Mouse (Mus musculus) urinary bladder, postnatal 14 days (tissue): ENCODE results near the gene Tmem121b.

Experiments
- DNase-seq: peaks from one replicate; pipeline ENCODE4 v3.0.0; 2021; ENCODE audit warnings: low spot score

Tmem121b gene

DNA sequence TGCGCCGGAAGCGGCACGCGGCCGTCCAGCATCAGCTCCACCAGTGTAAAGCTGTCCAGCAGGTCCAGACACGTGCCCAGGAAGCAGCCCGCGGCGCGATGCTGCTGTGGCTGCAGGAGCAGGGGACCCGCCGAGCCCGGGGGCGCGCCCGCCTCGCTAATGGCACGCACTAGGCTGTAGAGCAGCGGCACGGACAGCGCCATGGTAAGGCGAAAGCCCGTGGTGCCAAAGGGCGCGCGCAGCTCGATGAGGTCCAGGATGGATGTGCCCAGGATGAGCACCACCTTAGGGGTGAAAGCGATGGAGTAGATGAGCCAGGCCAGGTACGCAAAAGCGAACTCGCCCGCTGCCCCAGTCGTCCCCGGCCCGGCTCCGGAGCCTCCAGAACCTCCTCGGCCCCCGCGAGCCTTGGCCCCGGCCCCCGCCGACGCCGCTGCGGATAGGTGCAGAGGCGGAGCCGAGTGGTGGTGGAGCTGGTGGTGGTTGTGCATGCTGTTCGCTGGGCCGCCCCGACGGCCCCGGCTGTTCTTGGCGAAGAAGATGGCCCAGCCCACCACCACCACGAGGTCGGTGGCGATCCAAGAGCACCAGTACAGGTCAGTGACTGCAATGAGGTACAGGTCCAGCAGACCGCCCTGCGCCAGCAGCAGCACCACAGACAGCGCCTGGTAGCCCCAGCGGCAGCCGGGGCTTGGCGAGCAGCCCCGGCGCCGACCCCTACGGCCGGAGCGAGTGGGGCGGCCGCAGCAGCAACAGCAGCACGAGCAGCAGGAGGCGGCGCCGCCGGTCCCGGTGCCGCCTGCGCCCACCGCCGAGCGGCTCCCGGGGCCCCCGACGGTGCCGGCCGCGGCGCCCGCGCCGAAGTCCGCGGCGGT lies 871 bp downstream of the Tmem121b start:
- DNase-seq, result peak; percentile 45

DNA sequence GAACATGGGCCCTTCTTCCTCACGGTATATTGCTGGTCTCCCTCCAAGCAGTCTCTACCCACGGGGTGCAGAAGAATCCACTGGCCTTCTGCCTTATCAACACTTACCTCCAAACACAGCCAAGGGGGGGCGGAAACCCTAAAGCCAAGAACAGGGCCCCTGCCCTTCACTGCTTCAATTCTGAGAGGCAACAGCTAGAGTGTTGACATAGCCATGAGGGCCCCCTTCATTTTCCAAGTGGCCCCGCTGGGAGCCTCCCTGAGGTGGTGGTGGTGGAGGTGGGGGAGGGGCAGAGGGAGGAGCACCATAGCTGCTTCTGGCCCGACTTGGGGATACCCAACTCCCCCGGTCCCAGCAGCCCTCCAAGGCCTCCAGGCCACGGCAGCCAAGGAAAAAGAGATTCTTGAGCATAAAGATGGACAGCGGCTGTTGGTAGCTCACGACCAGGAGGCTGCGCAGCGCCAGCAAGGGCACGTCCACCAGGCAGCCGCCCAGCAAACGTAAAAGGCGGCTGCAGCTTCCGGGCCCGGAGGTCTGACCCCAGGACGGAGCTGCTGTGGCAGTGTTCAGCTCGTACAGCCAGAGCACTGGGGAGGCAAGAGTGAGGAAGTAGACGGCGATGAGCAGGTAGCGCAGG lies 1.6 kb downstream of the Tmem121b start:
- no peak for DNase-seq

DNA sequence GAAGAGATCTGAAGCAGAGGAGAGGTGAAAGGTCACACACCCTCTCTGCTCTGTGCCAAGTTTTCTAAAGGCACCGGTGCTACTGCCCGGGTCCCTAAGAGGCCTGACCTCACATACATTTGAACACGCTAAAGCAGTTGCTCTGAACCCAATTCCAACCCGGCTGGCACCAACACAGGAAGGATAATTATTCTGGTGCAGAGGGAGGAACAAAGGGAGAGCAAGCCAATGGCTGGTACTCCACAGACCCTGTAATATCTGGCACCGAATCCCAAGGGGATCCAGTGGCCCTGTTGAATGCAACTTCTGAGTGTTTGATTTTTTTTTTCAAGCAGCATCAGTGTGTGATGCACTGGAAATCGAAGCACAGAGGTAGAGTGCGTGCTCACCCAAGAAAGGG lies 2.5 kb downstream of the Tmem121b start:
- no peak for DNase-seq

DNA sequence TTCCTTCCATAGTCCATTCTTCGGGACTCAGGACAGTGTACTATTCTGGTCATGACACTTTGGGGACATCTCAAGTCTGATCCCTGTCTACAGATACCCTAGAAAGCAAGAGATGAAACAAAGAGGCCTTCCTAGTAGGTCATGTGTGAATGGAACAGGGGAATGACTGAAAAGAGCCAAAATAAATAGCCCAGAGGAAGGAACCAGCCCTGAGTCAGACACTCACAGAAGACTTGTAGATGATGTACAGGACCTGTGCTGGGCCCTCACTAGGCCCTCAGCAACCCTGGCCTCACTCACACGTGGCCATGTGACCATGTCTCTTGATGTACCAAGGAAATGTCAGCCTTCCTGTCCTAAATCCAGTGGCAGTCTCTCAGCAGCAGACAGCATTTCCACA lies 4.1 kb downstream of the Tmem121b start:
- DNase-seq, result no peak

DNA sequence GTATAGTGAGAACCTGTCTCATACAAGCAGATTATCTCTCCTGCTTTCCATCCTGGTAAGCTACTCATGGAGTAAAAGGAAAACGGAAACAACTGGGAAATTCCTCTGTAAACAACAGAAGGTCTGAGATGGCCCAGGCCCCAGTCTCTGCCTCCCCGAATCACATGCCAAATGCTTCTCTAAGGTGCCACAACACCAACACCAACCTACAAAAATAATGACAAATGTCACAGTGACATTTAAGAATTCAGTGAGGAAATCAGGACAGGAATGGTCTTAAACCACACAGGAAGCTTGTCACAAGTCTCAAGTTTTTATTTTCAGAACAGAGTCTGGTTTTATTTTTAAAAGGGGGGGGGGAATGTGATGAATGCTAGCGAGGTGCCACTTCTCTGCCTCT lies 5.0 kb downstream of the Tmem121b start:
- DNase-seq, result no peak

DNA sequence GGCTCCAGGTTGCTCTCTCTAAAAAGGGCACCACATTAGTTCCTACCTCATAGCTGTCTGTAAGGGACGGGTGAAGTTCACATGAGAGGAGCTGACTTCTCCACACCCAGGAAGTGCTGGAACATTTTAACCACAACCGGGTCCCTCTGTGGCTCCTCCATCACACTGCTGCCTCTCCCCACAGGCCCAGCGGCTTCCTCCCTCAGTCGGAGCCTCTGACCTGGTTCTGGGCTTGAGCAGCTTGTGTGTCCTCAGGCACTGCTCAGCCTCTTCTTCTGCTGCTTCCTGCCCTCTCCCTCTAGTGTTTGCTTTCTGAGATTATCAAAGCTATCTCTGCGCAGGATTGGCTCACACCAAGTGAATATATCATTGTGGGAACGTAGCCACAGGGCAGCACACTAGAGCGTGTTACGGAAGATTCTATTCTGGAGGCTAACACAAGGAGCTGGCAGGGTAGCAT lies 7.5 kb downstream of the Tmem121b start:
- DNase-seq, result no peak

DNA sequence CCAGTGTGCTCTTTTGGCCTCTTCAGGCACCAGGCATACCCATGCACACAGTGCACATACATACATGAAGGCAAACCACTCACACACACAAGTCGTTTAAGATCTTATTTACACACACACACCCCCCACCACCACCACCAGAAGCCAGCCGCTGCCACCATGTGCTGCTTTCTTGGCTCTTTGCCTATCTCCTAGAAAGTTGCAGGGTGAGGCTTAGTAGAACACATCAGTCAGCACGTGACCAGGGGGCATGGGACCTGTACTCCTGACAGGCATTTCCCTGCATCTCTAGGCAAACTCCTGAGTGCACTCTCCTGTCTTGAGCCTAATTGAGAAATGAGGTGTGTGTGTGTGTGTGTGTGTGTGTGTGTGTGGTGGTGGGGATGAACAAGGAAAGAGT lies 8.6 kb downstream of the Tmem121b start:
- no peak for DNase-seq

DNA sequence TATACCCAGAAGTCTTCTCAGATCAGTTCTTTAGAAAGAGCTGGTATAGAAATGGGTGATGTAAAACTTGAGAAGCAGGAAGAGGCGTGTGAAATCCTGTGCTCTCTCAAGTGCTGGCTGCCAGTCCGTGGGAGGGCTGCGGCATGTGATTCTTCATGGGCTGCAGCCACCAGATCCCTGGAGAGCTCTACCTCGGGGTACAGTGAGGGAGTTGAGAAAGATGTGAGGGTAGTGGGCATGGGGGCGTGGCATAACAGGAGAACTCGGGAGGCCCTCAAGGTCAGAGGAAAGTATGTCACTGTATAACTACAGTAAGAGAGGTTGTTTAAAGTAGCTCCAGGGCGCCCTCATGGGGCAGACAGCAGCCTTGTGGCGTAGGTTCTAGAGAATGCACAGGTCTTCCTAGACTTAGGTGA lies 10.4 kb downstream of the Tmem121b start:
- DNase-seq, result peak; percentile 41

DNA sequence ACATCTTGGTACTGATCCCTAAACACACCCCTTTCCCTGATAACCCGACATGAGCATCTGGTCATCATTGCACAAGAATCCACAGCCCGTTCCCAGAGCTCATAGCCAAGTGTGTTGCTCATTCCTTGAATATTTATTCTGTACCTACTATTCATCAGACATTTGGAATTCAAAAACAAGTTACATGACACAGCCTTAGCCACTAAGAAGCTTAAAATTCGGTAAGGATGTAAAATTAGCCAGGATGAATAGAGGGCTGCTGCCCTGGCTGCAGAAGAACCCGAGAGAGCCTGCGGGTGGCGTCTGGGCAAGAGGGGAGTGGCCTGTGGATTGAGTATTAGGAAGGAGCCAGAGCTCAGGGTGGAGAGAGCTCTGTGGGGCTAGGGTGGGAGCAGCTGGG lies 10.9 kb downstream of the Tmem121b start:
- DNase-seq, result no peak

DNA sequence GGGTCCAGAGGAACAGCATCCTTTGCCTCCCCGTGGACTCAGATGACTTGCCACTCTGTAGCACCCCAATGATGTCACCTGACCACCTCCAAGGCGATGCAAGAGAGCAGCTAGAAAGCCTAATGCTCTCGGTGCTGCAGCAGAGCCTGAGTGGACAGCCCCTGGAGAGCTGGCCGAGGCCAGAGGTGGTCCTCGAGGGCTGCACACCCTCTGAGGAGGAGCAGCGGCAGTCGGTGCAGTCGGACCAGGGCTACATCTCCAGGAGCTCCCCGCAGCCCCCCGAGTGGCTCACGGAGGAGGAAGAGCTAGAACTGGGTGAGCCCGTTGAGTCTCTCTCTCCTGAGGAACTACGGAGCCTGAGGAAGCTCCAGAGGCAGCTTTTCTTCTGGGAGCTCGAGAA lies 11.6 kb downstream of the Tmem121b start:
- no peak for DNase-seq

DNA sequence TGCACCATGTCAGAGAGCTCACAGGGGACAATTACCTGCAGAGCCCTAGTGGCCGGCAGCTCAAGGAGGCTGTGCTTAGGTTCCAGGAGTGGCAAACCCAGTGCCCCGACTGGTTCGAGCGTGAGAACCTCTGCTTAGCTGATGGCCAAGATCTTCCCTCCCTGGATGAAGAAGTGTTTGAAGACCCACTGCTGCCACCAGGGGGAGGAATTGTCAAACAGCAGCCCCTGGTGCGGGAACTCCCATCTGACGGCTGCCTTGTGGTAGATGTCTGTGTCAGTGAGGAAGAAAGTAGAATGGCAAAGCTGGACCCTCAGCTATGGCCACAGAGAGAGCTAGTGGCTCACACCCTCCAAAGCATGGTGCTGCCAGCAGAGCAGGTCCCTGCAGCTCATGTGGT lies 12.1 kb downstream of the Tmem121b start:
- DNase-seq, result no peak

DNA sequence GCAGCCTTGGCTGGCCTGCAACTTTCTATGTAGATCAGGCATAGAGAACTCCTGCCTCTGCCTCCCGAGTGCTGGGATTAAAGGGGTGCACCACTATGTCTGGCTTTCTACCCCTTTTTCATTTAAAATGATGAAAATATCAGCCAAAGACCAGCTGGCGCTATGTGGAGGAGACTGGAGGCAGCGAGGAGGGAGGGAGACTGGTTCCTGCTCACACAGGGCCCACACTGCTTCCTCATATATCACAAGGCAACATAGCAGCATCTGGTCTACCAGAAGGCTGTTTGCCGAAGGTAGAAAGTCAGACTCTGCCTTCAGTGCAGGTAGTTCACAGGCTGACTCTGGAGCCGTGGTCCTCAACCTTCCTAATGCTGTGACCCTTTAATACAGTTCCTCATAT lies 13.2 kb downstream of the Tmem121b start:
- DNase-seq, result no peak

DNA sequence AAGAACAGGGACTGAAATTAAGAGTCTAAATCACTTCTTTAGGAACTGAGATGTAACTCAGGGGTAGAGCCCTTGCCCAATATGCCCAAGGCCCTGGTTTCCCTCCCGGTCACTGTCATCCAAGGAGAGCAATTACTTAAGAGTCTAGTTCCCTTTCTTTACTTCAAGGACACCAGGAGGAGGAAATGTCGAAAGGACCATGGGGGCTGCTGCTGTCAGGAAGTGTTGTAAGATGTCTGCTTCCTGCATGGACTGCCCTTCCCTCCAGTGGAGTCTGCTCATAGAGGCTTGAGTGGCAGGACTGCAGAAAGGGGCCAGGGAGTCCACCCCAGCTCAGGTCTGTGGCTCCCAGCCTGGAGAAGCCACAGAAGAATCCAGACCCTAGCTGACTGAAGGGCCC lies 14.3 kb downstream of the Tmem121b start:
- no peak for DNase-seq

DNA sequence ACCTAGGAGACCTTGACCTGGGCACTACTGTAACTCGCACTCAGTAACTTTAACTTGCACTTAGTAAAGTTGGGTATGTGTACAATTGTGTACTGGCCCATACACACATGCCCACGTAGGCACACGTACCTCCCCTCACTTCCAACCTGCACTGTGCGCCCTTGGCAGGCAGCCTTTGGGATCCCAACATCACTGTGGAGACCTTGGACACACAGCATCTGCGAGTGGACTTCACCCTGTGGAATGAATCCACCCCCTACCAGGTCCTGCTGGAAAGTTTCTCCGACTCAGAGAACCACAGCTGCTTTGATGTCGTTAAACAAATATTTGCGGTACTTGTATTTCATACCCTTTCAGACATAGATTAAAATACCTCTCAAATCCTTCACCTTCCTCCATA lies 18.3 kb downstream of the Tmem121b start:
- DNase-seq, result no peak

DNA sequence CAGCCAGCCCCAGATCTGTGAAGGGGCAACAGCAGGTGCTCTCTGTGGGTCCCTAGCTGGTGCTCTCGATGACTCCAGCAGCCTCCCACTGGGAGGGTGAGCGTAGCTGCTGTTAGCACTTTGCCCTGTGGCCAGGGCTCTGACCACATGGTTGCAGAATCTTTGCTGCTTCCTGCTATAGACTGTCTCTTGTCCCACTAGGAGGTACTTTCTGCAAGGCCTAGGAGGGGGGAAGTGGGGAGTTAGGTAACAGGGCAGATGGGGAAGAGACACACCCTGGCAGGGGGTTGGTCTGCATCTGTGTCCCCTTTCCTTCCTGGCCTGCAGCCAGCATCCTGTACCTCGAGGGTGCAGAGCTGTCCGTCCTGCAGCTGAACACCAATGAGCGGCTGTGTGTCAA lies 20.2 kb downstream of the Tmem121b start:
- no peak for DNase-seq

DNA sequence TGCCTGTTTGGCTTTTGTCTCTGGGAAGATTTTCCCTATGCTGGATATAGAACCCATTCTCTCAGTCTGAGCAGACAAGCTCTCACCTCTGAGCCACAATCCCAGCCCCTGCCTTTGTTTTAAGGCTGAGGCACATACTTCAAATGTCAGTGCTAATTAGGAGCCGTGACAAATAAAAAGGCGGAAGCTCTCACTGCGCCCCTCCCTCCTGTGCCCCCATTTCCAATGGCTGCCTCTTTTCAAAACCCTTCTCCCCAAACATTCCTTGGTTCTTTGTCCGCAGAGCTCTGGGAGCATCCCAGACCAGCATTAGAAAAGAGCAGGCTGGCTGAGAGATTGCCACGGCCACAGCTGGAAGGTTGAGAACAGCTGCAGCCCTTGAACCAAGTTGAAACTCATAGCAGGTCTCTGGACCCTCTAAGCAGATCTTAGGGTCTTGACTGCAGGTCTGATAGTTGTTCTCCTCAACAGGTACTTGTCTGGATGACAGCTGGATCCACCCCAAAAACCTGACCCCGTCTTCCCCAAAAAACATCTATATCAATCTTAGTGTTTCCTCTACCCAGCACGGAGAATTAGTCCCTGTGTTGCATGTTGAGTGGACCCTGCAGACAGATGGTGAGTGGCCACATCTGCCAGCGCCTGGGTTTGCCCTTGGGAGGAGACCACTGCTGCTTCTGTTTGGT lies 21.0 kb downstream of the Tmem121b start:
- DNase-seq, result no peak

DNA sequence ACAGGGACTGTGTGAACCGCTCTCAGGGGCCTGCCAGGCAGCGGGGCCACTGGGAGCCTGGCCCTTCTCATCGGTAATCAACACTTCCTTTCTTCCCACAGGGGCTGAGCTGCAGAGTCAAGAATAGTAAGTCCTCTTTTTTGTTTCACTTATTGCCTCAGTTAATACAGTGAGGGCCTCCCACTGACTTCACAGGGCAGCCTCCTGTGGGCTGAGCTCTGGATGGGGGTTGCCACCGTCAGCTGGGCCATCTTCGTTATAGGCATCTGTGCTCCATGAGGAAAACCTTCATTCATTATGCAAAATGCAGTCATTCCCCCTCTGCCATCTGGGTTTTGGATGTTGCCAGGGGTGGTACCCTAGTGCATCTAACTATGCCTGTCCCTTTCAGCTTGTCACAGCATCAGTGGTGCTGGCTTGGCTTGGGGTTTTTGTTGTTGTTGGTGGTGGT lies 21.6 kb downstream of the Tmem121b start:
- no peak for DNase-seq

DNA sequence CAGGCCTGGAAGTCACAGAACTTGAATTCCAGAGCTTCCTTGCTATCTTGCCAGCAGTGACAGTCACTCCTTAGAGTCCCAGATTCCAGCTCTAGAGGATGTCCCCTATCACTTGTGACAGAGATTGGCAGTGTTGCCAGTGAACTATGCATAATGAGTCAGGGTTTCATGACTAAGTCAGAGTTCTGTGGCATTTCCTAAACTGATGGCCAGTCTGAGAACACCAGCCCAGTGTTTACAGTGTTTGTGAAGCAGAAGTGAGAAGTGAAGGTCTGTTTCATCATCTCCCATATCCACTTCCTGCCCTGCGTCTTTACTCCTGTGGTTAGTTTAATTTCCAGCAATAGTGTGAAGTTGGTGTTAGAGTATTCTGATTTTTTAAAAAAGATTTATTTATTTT lies 22.9 kb downstream of the Tmem121b start:
- no peak for DNase-seq

DNA sequence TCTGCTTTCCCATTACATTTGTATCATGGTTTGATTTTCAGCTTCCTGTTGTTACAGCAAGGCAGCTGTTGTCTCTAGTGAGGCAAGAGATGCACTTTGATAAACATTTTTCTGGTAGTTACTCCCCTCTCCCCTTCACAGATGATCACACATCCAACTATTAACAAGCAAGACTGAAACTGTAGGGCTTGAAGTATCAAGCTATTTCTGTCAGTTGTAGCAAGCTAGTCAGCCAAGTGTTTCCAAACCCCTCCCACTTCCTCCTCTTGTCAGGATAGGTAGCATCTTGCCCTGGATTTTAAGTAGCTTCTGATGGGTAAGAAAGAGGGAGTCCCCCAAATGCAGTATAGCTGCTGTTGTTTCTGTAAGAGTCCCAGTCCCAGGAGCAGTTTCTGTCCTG lies 23.8 kb downstream of the Tmem121b start:
- no peak for DNase-seq

DNA sequence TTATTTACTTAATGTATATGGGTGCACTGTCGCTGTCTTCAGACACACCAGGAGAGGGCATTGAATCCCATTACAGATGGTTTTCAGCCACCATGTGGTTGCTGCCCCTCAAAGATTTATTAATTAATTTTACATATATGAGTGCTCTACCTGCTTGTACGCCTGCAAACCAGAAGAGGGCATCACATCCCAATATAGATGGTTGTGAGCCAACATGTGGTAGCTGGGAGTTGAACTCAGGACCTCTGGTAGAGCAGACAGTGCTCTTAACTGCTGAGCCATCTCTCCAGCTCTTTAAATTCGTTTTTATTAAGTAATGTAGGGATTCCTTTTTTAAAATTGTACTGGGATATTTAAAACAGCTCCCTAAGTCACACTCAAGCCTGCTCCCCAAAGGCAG lies 24.3 kb downstream of the Tmem121b start:
- DNase-seq, result no peak

DNA sequence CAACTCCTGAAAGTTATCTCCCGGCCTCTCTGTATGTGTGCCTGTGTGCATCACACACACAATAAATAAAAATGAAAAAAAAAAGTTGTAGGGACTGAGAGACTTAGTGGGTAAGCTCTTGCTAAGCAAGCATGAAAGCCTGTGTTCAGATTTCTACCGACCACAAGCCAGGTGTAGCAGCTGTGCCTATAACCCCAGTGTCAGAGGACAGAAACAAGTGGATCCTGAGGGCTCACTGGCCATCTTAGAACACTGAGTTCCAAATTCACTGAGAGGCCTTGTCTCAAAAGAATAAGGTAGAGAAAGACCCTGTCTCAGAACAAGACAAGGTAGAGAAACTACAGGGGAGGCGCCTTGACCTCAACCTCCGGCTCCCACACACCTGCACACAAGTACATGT lies 25.3 kb downstream of the Tmem121b start:
- DNase-seq, result no peak

DNA sequence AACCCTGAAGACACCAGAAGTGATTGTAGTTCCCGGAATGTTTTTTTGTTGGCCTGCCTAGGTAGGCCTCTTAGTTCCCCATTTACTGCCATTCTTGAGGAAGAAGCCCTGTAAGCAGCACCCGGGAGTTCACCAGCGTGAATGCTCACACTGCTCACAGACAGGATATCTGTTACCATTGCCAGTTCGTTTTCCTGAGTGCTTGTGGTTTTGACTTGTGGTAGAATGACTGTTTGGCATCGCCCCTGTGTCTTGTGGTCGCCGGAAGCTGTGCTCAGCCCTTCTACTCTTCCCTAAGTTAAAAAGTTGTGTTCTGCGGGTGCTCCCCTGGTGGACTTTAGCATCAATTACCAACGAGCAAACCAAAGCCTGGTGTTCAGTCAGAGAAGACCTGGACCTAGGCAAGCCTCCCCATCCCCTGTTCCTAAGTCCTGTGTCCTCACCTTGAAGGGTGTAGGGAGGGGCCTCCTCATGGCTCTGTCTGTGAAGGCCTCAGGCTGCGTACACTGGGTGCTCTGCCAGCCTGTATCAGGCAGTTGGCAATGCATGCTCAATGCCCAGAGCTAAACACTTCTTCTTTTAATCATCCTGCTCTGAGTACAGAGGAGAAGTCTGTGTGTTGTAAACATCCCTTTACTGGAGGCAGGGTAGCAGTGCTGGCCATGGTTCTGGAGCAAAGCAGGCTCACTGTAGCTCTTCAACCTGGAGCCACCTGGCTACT lies 26.8 kb downstream of the Tmem121b start:
- no peak for DNase-seq
